Mouse (Mus musculus) heart, adult 2 months (tissue): Measurements from ENCODE around the gene Hist2h2aa2.

Source experiments
- CTCF ChIP-seq: fragments of 200-600 bp; IDR thresholded peaks from 2 replicates; pipeline ENCODE4 v1.8.1; 2022; ENCODE audit warnings: antibody characterized with exemption, mild to moderate bottlenecking, moderate library complexity
- POLR2A ChIP-seq: fragments of 200-500 bp; IDR thresholded peaks from 2 replicates; pipeline ENCODE4 v1.6.1; 2011; ENCODE audit warnings: mild to moderate bottlenecking, low read depth, low read length, control low read depth; ENCODE audit not compliant: insufficient read depth

DNA sequence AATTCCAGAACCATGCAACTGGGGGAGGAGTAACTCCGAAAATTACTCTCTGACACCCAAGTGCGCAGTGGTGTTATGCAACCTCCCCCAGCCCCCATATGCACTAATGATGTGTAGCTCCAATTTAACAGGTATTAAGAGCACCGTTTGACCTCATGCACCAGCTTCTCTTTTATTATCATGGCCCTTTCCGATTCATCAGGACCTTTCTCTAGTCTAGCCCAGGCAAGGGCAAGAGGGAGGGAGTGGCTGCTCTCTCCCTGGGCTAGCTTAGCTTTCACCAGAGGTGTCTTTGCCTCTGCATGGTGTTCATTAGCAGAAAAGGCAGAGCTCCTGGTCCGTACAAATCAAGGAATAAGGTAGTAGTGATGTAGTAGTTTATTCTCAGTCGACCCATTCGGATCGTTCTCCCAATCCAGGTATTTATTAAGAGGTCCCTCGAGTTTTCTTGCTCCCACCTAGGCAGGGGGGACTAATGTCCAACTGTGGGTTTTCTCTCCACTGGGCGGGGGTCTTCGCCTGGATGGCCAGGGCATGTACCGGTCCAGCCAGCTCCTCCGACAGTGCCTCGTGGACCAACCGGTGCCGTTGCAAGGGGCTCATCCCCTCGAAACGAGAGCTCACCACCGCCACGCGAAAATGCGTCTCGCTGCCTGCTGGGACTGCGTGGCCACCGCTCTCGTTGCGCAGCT lies 43.5 kb downstream of the Hist2h2aa2 start:
- TF ChIP-seq POLR2A (no peak), CTCF (no peak)
